ENCODE assay signal across 7 mouse cellular contexts in genomic region chr3:90231507-90232333, GRCm38 (mm10). TPM values are rescaled to one million over a fixed set of nuclear protein-coding genes. Genes with fewer than 3 reads are reported as not detected.
A peak's percentile ranks its signal among the peaks of the same experiment; 100 is the strongest.
DNase-seq lines count a peak whose midpoint lies in the region; ATAC-seq and TF ChIP-seq lines count a peak whose summit lies in the region.

Gene Jtb, plus strand, starts transcription at chr3:90231597.

- no peaks in the 10 kb centered on the region for H3K4me1 ChIP-seq in intestine, postnatal 0 days (replicated peaks; ENCODE audit: control insufficient read depth, insufficient read depth, low read length)
- H3K4me1 ChIP-seq in midbrain, embryonic 12.5 days, result peaks cover 11% of the 10 kb centered on the region
- H3K4me1 ChIP-seq in small intestine, adult 2 months (ENCODE audit: control insufficient read depth, insufficient read depth, insufficient read length, low read length), result no peaks in the 10 kb centered on the region

- peak within 1 kb of the TSS; percentile 85 for H3K4me2 ChIP-seq in intestine, postnatal 0 days (replicated peaks; ENCODE audit: low read depth)
- H3K4me2 ChIP-seq in midbrain, embryonic 12.5 days (replicated peaks), result peak within 1 kb of the TSS; percentile 89

- H3K9me3 ChIP-seq in intestine, postnatal 0 days (ENCODE audit: control insufficient read depth), result no peaks in the 10 kb centered on the region
- H3K9me3 ChIP-seq in midbrain, embryonic 12.5 days, result no peaks in the 10 kb centered on the region

- TF ChIP-seq POLR2A in small intestine, adult 2 months (IDR thresholded peaks at IDR 0.05; ENCODE audit: low read depth, low read length), result peak; percentile 94

- DNase-seq in adrenal gland, adult 2 months, result peak; percentile 96
- DNase-seq in embryo, embryonic 9.5 days (ENCODE audit: extremely low spot score), result peak; percentile 91
- peak; percentile 77 to 90 for DNase-seq in gastrocnemius, postnatal 4 days (ENCODE audit: low spot score in 2 of 2)
- DNase-seq in left cerebral cortex, postnatal 4 days, result peak; percentile 93

- ATAC-seq in intestine, postnatal 0 days, result peak; percentile 96
- ATAC-seq in midbrain, embryonic 12.5 days (ENCODE audit: low FRiP score, low read depth), result peak; percentile 98

- peaks cover 20% of the 10 kb centered on the region for H3K36me3 ChIP-seq in intestine, postnatal 0 days (ENCODE audit: control insufficient read depth, insufficient read depth)
- H3K36me3 ChIP-seq in midbrain, embryonic 12.5 days, result peaks cover 28% of the 10 kb centered on the region
- peaks cover 22% of the 10 kb centered on the region for H3K36me3 ChIP-seq in small intestine, adult 2 months (ENCODE audit: control insufficient read depth, insufficient read depth, low read length)

- TF ChIP-seq CTCF in intestine, postnatal 0 days (IDR thresholded peaks at IDR 0.05; ENCODE audit: low read depth), result 0 out of 2 replicates have a peak, but pooled peaks have one; percentile 14
- no peak for TF ChIP-seq CTCF in small intestine, adult 2 months (IDR thresholded peaks at IDR 0.05; ENCODE audit: extremely low read depth, insufficient read length, insufficient replicate concordance, low read depth, low read length)

- H3K9ac ChIP-seq in intestine, postnatal 0 days (ENCODE audit: low read depth, low read length), result peak within 1 kb of the TSS; percentile 73
- H3K9ac ChIP-seq in midbrain, embryonic 12.5 days (replicated peaks), result peak within 1 kb of the TSS; percentile 80

- H3K27me3 ChIP-seq in intestine, postnatal 0 days (replicated peaks; ENCODE audit: control insufficient read depth, insufficient read depth, low read length), result no peaks in the 10 kb centered on the region
- H3K27me3 ChIP-seq in midbrain, embryonic 12.5 days, result no peaks in the 10 kb centered on the region; the same call in 1 of the 2 replicates
- no peaks in the 10 kb centered on the region for H3K27me3 ChIP-seq in small intestine, adult 2 months (ENCODE audit: control insufficient read depth, insufficient read depth, low read length)

- H3K4me3 ChIP-seq in intestine, postnatal 0 days (ENCODE audit: low read depth, low read length), result peak within 1 kb of the TSS; percentile 63
- peak within 1 kb of the TSS; percentile 80 for H3K4me3 ChIP-seq in midbrain, embryonic 12.5 days
- peak within 1 kb of the TSS; percentile 82 for H3K4me3 ChIP-seq in small intestine, adult 2 months (ENCODE audit: low read depth, low read length)

- under 1% methylated on average over 61 of the region's 61 CpGs for WGBS in intestine, postnatal 0 days
- WGBS in midbrain, embryonic 12.5 days, result under 1% methylated on average over 61 of the region's 61 CpGs
- under 1% methylated on average over 61 of the region's 61 CpGs for WGBS in small intestine, adult 2 months

- intact Hi-C loops in left cerebral cortex, postnatal 4 days (cut with DNase I), result no loop called here

- H3K27ac ChIP-seq in intestine, postnatal 0 days (ENCODE audit: low read depth, low read length), result peak within 1 kb of the TSS; percentile 85
- peak within 1 kb of the TSS; percentile 85 for H3K27ac ChIP-seq in midbrain, embryonic 12.5 days (replicated peaks)
- H3K27ac ChIP-seq in small intestine, adult 2 months (ENCODE audit: insufficient read depth, low read depth, low read length), result peak within 1 kb of the TSS; percentile 79

RNA-seq across cellular contexts. Expression of gene Jtb, which starts in this region (rescaled TPM):
- 10 to 100 TPM; 57.9 to 69.1 TPM for total RNA-seq in adrenal gland, adult 2 months (2021)
- 182 and 198 TPM in 2 replicates for polyA plus RNA-seq in adrenal gland, adult 2 months (2012; rRNA removed)
- 10 to 100 TPM; 48.9 to 53.8 TPM for total RNA-seq in gastrocnemius, postnatal 4 days (2021)
- polyA plus RNA-seq in intestine, postnatal 0 days (2015; fragmentation: Nextera tagmentation; extraction: Ambion mirVana), result 169 and 172 TPM in 2 replicates
- 10 to 100 TPM; 42.7 to 53.0 TPM for total RNA-seq in left cerebral cortex, postnatal 4 days (2021)
- polyA plus RNA-seq in midbrain, embryonic 12.5 days (2016; fragmentation: Nextera tagmentation; extraction: Ambion mirVana), result 96.1 and 97.8 TPM in 2 replicates
- polyA plus RNA-seq in small intestine, adult 2 months (2012; rRNA removed), result 70.7 and 84.2 TPM in 2 replicates

Comparison
In these comparisons a context has a peak if more than half of its experiments do, and no peak if none do; other contexts are left out.
1. Peak in every context shown above with its lines: DNase-seq, ATAC-seq, H3K4me3 ChIP-seq and H3K27ac ChIP-seq.